Mouse (Mus musculus): ENCODE data around the gene Supt20.

GRCm38 (mm10) chr3:54731626-54732150 lies 39.1 kb downstream of the Supt20 start:
- no peak for TF ChIP-seq CTCF (conservative IDR thresholded peaks at IDR 0.05; ENCODE audit: low read length)
- no peak for TF ChIP-seq NANOG (IDR thresholded peaks at IDR 0.05; ENCODE audit: borderline replicate concordance, low read length)
- TF ChIP-seq POU5F1 (IDR thresholded peaks at IDR 0.05; ENCODE audit: borderline replicate concordance, low read length) = no peak

Data from E14TG2a.4 (cell line).